Mouse (Mus musculus) myocyte (in vitro differentiated cells): ENCODE data around the gene Clec3b.

ENCODE experiments used
- CEBPB ChIP-seq: IDR thresholded peaks from 2 replicates; pipeline ENCODE4 v1.6.1; 2011; ENCODE audit warnings: mild to moderate bottlenecking, moderate library complexity; ENCODE audit not compliant: poor library complexity, insufficient read depth, severe bottlenecking
- E2F4 ChIP-seq: IDR thresholded peaks from one replicate; pipeline ENCODE4 v1.6.1; 2011; ENCODE audit warnings: mild to moderate bottlenecking, control low read depth, moderate library complexity; ENCODE audit not compliant: insufficient read depth
- POLR2A ChIP-seq: IDR thresholded peaks from one replicate; pipeline ENCODE4 v1.6.1; 2011; ENCODE audit warnings: low read depth, mild to moderate bottlenecking, control low read depth, moderate library complexity; ENCODE audit not compliant: insufficient read length
- USF1 ChIP-seq: IDR thresholded peaks from one replicate; pipeline ENCODE4 v1.6.1; 2011; ENCODE audit warnings: low read depth, mild to moderate bottlenecking, control low read depth, moderate library complexity

GRCm38 (mm10) chr9:123111751-123112221 lies 39.0 kb upstream of the Clec3b start:
- TF ChIP-seq E2F4 (no peak), POLR2A (no peak), CEBPB (no peak), USF1 (no peak)
